ENCODE assay signal across 8 mouse cellular contexts in the genomic region with DNA sequence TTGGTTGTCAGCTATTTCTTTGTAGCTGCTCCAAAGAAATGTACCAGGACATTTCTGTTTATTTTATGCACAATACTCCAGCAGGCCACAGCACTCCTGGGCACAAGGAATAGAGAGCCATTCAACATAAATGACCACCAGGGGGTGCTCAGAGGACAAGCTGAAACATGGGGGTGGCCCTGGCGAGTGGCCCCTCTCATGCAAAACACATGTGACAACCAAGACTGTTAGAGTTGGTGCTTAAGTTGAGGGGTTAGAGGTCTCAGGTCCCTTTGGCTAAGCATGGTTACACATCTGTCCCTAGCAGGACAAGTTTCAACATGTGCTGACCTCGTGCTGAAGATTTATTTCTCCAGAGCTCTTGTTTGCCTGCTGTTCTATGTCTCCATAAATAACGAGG.
A peak's percentile ranks its signal among the peaks of the same experiment; 100 is the strongest.
DNase-seq lines count a peak whose midpoint lies in the region; ATAC-seq and TF ChIP-seq lines count a peak whose summit lies in the region.

No protein-coding gene starts in this region.

- no peak for TF ChIP-seq EP300 in stomach, postnatal 0 days (optimal IDR thresholded peaks at IDR 0.05)

- no peaks in the 10 kb centered on the region for H3K36me3 ChIP-seq in G1E (replicated peaks)
- no peaks in the 10 kb centered on the region for H3K36me3 ChIP-seq in stomach, postnatal 0 days (ENCODE audit: control insufficient read depth, insufficient read depth, low read length)

- H3K4me2 ChIP-seq in stomach, postnatal 0 days (replicated peaks; ENCODE audit: low read depth), result no peak overlapping the region

- peak; percentile 49; the same call in 1 of the 2 replicates for ATAC-seq in G1E (ENCODE audit: extremely low read depth, insufficient number of reproducible peaks, low FRiP score, poor library complexity, severe bottlenecking)
- peak; percentile 42; the same call in 1 of the 2 replicates for ATAC-seq in stomach, postnatal 0 days (ENCODE audit: low FRiP score, low TSS enrichment)

- DNase-seq in left cerebral cortex, adult 18-20 months (ENCODE audit: low spot score in 2 of 2), result peak; percentile 12 to 14
- DNase-seq in left cerebral cortex, postnatal 4 days, result no peak
- peak; percentile 2 for DNase-seq in G1E (ENCODE audit: low spot score)
- DNase-seq in c-Kit-positive CD71-positive TER-119-negative erythroid progenitor cells, embryonic 14.5 days (ENCODE audit: low read depth), result peak; percentile 2
- peak; percentile 20 for DNase-seq in kidney, postnatal 10 days
- no peak for DNase-seq in stomach, postnatal 0 days (ENCODE audit: low spot score)
- no peak for DNase-seq in spleen, postnatal 4 days (ENCODE audit: low spot score in 2 of 2)
- no peak for DNase-seq in ovary, postnatal 10 days (ENCODE audit: low spot score)

- WGBS in stomach, postnatal 0 days, result 43% methylated on average over 3 of the region's 3 CpGs

- 0 out of 2 replicates have a peak, but pooled peaks have one; percentile 2 for TF ChIP-seq CTCF in G1E (IDR thresholded peaks at IDR 0.05; ENCODE audit: low read depth, low read length)
- peak; percentile 74 for TF ChIP-seq CTCF in stomach, postnatal 0 days (IDR thresholded peaks at IDR 0.05; ENCODE audit: low read depth)

- no peak overlapping the region for H3K4me3 ChIP-seq in G1E (ENCODE audit: low read depth, low read length)
- H3K4me3 ChIP-seq in stomach, postnatal 0 days (ENCODE audit: low read depth, low read length), result no peak overlapping the region

- no peaks in the 10 kb centered on the region for H3K9me3 ChIP-seq in G1E (replicated peaks)
- no peaks in the 10 kb centered on the region for H3K9me3 ChIP-seq in stomach, postnatal 0 days (ENCODE audit: control insufficient read depth, low read length)

- 0 out of 2 replicates have a peak, but pooled peaks cover 7% of the 10 kb centered on the region for H3K27me3 ChIP-seq in G1E (ENCODE audit: insufficient read depth, low read length)
- no peaks in the 10 kb centered on the region for H3K27me3 ChIP-seq in stomach, postnatal 0 days (ENCODE audit: control insufficient read depth, insufficient read depth, low read length)

- H3K9ac ChIP-seq in stomach, postnatal 0 days (ENCODE audit: low read length), result no peak overlapping the region

- H3K4me1 ChIP-seq in G1E (ENCODE audit: insufficient read depth, low read depth, low read length), result no peaks in the 10 kb centered on the region
- no peaks in the 10 kb centered on the region for H3K4me1 ChIP-seq in stomach, postnatal 0 days (replicated peaks; ENCODE audit: control insufficient read depth, insufficient read depth)

- intact Hi-C loops in left cerebral cortex, postnatal 4 days (cut with DNase I), result no loop called here

- no peak overlapping the region for H3K27ac ChIP-seq in stomach, postnatal 0 days (replicated peaks)

Comparison
In these comparisons a context has a peak if more than half of its experiments do, and no peak if none do; other contexts are left out.
1. DNase-seq: peak in left cerebral cortex, adult 18-20 months (2 of 2), G1E (single experiment), c-Kit-positive CD71-positive TER-119-negative erythroid progenitor cells, embryonic 14.5 days (single experiment) and kidney, postnatal 10 days (single experiment); none in left cerebral cortex, postnatal 4 days (single experiment), stomach, postnatal 0 days (single experiment), spleen, postnatal 4 days (0 of 2) and ovary, postnatal 10 days (single experiment).